Mouse (Mus musculus) macrophage (primary cell): ENCODE data around the gene Atxn1. TPM values are rescaled to one million over a fixed set of nuclear protein-coding genes. Genes with fewer than 3 reads are reported as not detected.

ENCODE experiments used
- H3K27ac ChIP-seq: fragments of 350-480 bp; formaldehyde crosslinking; 2 replicates; pipeline ENCODE4 v1.9.0; 2021
- H3K36me3 ChIP-seq: fragments of 350-480 bp; formaldehyde crosslinking; 2 replicates; pipeline ENCODE4 v1.9.0; 2021; ENCODE audit errors: inconsistent target
- H3K4me3 ChIP-seq: fragments of 350-480 bp; formaldehyde crosslinking; 2 replicates; pipeline ENCODE4 v1.9.0; 2021; ENCODE audit errors: inconsistent target
- H3K79me2 ChIP-seq: fragments of 350-480 bp; formaldehyde crosslinking; 2 replicates; pipeline ENCODE4 v1.9.0; 2021; ENCODE audit errors: inconsistent target
- WGBS: methylation state at CpG from one replicate; pipeline ENCODE4 v1.1.7; 2026; ENCODE audit warnings: inconsistent platforms; ENCODE audit not compliant: missing documents; 5-methylcytosine and 5-hydroxymethylcytosine counted together
- polyA plus RNA-seq: library from polyadenylated mRNA; stranded (reverse); fragments of 250-400 nt; gene quantifications from 3 replicates; pipeline ENCODE4 v1.2.4, GENCODE M21; 2018; ENCODE audit warnings: inconsistent platforms

Atxn1 gene
- polyA plus RNA-seq, 1 experiment from 2014 or later = 10.8 TPM

DNA sequence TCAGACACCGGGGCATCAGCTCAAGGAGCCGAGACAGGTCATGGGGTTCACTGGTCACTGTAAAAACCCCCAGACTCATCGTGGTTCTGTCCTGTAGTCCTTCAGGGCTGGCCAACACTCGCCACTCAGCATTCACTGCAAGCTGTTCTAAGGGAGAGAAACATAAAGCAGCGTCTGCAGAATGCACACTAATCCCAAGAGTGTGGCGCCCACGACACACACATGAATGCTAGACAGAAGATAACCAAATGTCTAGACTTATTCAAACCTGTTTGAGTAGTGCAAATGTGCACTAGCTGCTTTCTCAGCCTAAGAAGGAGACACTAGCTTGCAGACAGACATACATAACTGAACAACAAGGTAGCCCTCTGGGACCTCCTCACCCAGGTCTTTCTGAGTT, 321.9 kb downstream of the Atxn1 start:
- H3K4me3 ChIP-seq = no peak overlapping the region
- H3K79me2 ChIP-seq = no peaks in the 10 kb centered on the region
- no peaks in the 10 kb centered on the region for H3K36me3 ChIP-seq
- H3K27ac ChIP-seq = no peak overlapping the region
- 94% methylated on average over 7 of the region's 7 CpGs for WGBS

DNA sequence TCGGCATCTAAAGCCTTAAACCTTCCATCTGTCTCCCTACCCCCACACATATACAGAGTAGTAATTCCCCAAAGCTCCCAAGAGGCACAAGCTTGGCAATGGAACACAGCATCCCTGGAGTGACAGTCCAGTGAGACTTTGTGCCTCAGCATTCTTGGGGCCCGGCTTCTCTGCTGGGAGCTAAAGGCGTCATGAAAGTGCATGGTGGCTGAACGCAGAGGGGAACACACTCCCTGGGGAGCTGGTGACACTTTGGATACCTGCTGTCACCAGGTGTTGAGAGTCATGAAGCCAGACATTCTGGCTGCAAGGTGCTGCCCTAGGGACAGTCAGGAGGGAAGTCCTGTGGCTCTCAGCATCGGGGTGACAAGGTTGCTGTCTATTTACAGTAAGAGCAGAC, 324.4 kb downstream of the Atxn1 start:
- Histone ChIP-seq H3K36me3 (no peaks in the 10 kb centered on the region), H3K79me2 (no peaks in the 10 kb centered on the region), H3K4me3 (no peak overlapping the region), H3K27ac (no peak overlapping the region)
- 83% methylated on average over 5 of the region's 5 CpGs for WGBS

DNA sequence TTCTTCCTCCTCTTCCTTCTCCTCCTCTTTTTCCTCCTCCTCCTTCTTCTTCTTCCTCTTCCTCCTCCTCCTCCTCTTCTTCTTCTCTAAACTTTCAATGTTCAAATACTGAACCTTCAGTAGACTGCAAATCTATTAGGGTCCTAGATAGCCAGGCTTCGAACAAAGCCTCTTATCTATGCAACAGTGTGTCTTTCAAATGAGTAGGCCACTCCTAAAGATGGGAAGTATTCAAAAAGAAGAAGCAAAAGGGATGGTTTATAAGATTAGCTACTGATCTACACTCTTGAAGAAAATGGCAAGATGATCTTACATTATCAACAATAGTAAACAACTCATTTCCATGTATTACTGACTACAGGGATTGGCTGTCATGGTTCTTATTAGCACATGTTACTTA, 326.5 kb downstream of the Atxn1 start:
- H3K36me3 ChIP-seq = no peaks in the 10 kb centered on the region
- no peak overlapping the region for H3K27ac ChIP-seq
- no peaks in the 10 kb centered on the region for H3K79me2 ChIP-seq
- H3K4me3 ChIP-seq = no peak overlapping the region
- 91% methylated on average over 1 of the region's 1 CpGs for WGBS

DNA sequence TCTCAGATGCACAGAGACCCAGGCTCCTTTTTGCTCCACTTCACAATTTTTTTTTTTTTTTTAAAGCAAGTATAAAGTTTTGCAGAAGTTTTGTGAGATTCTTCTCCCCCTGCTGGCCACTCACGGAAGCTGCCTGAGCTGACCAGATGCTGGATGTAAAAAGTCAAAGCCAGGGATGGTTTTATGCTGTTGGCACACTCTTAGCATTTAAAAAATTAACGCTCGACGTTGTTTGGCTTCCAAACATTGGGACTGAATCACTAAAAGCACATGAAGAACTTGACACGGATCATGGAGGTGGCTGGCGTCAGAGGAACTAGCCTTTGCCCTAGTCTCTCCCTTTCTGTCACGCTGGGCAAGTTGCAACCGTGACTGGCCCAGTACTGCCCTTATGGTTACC, 327.5 kb downstream of the Atxn1 start:
- Histone ChIP-seq H3K27ac (no peak overlapping the region), H3K79me2 (no peaks in the 10 kb centered on the region), H3K36me3 (no peaks in the 10 kb centered on the region), H3K4me3 (no peak overlapping the region)
- WGBS = 63% methylated on average over 8 of the region's 8 CpGs

DNA sequence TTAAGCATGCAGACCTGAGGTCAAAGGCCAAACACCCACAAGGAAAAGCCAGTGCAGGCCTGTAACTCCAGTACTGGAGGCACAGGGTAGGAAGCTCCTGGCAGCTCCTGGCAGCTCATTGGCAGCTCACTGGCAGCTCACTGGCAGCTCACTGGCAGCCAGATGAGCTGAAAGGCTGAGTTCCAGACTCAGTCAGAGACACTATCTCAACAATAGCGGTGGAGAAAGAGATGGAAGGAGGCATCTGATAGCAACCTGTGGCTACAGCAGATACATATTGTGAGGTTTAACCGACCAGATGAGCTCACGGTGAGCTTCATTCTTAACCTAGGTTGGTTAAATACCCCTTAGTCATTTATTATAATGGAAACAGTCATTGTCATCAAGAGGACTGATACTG, 328.4 kb downstream of the Atxn1 start:
- no peak overlapping the region for H3K4me3 ChIP-seq
- WGBS = 94% methylated on average over 2 of the region's 3 CpGs
- no peaks in the 10 kb centered on the region for H3K36me3 ChIP-seq
- no peaks in the 10 kb centered on the region for H3K79me2 ChIP-seq
- H3K27ac ChIP-seq = no peak overlapping the region

DNA sequence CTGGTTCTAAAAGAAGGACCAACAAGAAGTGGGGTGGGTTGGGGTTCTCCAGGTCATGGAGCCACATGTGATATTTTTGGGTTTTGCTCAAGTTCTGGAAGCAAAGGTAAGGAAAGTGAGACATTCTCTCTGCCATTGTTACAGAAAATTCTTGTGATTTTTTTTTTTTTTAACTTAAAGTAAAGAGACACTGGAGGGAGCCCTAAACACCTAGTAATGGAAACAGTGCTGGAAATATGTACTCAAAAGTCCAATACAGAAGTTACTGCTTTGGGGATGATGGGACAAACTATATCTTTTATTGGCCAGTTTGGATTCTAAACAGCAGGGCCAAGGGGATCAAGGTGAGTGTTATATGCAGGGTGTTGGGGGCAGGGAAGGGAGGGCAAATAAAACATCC, 330.9 kb downstream of the Atxn1 start:
- no peak overlapping the region for H3K27ac ChIP-seq
- H3K4me3 ChIP-seq = no peak overlapping the region
- H3K79me2 ChIP-seq = no peaks in the 10 kb centered on the region
- no peaks in the 10 kb centered on the region for H3K36me3 ChIP-seq

DNA sequence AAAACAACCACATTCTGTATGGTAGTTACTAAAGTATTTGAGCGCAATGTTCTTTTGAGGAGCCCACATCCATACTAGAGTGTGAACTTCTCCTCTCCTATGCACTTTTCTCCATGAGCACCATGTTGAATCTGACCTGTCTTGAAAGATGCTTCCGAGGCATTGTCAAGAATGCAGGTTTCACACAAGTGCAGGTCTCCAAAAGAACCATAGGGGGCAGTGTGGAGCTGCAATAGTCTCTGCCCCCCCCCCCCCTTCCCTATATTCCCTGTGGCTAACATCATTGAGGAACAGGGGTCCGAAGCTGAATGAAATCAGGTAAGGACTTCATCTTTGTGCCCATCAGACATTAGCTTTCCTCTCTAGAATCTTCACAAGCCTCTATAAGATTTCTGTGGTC, 332.7 kb downstream of the Atxn1 start:
- Histone ChIP-seq H3K36me3 (no peaks in the 10 kb centered on the region), H3K79me2 (no peaks in the 10 kb centered on the region), H3K4me3 (no peak overlapping the region), H3K27ac (no peak overlapping the region)
- WGBS = 86% methylated on average over 3 of the region's 3 CpGs

DNA sequence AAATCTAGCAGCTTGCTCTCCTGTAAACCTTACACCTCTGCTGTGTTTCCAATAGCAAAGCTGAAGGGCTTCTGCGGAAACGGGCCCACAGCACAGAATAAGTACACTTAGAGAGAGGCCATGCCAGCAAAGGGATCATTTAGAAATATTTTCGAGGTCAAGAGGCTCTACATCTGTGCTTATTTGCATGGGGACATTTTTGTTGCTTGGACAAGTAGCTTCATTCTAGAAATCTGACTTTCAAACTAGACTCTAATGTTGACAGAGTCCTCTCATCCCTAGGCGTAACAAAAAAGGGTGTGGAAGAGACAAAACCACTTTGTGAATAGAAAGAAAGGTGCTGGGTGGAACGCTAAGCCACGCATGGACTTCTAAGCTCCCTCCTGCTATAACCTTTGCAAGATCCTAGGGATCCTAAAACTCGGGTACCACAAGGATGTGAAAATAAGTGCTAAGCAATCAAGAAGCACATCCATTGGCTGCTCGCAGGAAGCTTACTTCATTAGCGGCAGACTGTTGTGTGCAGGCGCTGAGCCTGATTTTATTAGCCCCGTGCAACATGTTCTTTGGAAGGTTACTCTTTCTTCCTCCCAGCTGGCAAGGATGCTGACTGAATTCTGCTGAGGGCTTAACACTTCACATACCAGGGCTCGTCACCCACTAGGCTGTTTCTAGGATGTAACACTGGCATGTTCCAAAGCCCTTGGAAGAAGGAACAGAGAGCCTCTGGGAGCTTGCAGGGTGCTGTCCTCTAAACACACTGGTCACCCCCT, 334.1 kb downstream of the Atxn1 start:
- no peaks in the 10 kb centered on the region for H3K36me3 ChIP-seq
- WGBS = 86% methylated on average over 12 of the region's 12 CpGs
- H3K79me2 ChIP-seq = no peaks in the 10 kb centered on the region
- no peak overlapping the region for H3K27ac ChIP-seq
- H3K4me3 ChIP-seq = no peak overlapping the region

DNA sequence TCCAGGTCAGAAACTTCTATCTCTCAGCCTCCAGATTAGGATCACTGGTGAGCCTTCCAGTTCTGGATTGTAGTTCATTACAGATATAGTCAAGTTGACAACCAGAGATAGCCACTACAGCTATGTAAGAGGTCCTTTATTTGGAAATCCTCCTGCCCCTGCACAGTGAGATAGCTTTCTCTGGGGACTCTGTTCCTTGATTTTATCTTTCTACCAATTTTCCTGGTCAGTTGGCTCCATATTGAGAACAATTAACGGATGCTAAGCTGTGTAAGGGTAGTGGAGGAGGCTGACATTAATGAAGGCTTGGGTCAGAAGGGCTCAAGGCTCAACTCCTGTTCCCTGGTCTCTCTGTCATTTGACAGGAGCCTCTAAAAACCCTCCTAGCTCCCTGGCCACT, 335.1 kb downstream of the Atxn1 start:
- Histone ChIP-seq H3K4me3 (no peak overlapping the region), H3K27ac (no peak overlapping the region), H3K79me2 (no peaks in the 10 kb centered on the region), H3K36me3 (no peaks in the 10 kb centered on the region)
- 78% methylated on average over 1 of the region's 1 CpGs for WGBS

DNA sequence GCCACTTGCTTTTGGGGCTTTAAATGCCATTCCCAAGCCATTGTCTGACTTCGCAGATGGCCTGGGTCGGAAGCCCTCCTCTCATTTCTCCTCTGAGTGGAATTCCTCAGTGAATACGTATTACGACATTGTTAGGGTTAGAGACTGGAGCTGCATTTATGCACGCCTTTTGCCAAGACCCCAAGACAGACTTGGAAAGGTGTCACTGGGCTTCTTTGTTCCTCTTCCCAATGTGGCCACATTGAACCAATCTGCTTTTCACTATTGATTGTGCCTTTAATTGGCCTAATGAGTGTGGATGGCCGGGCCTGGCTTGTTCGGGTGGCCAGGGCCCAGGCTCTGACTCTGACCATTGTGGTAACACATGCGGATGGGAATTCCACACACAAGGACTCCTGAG, 336.5 kb downstream of the Atxn1 start:
- no peak overlapping the region for H3K4me3 ChIP-seq
- no peaks in the 10 kb centered on the region for H3K36me3 ChIP-seq
- 96% methylated on average over 8 of the region's 8 CpGs for WGBS
- H3K79me2 ChIP-seq = no peaks in the 10 kb centered on the region
- no peak overlapping the region for H3K27ac ChIP-seq

DNA sequence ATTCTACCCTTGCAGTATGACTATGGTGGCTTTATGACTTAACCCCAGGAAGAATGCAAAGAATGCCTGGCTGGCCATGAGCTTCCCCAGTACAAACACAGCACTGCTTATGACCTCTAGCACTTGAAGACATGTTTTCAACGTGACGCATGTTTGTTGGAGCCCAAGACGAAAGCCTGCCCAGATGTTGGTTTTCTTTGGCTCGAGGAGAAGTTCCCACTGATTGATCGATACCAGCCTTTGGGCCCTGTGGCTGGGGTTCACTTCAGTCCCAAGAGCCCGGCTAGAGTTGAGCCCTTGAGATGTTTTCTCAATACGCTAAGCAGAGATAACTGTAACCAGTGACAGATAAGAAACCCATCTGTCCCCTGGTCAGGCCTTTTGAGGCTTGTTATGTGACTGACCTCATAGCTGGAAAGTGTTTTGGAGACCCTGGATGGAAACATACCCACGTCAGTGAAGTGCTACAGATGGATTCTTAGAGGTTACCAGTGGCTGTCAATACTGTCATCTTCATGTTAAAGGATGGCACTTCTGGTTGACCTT, 337.5 kb downstream of the Atxn1 start:
- no peak overlapping the region for H3K27ac ChIP-seq
- H3K36me3 ChIP-seq = no peaks in the 10 kb centered on the region
- WGBS = 97% methylated on average over 8 of the region's 8 CpGs

DNA sequence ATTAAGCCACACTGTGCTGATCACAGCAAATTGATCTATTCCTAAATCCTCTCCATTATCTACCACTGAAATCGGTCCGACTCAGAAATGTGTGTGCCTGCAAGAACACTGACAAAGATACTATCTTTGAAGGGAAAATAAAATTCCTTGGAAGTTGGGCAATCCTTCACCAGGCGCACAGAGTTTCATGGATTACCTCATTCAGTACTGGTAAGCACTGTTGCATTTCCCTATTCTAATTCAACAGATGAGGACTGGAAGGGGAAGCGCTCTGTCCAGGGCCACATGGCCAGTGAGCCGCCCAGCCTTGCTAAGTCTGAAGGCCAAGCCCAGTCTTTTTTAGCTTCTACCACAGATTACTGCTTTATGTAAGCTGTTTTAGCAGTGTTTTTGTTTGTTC, 339.1 kb downstream of the Atxn1 start:
- Histone ChIP-seq H3K79me2 (no peaks in the 10 kb centered on the region), H3K4me3 (no peak overlapping the region), H3K27ac (no peak overlapping the region), H3K36me3 (no peaks in the 10 kb centered on the region)
- WGBS = 87% methylated on average over 5 of the region's 5 CpGs

More for the DNA sequence above, 337.5 kb downstream of the Atxn1 start:
- Histone ChIP-seq H3K79me2 (no peaks in the 10 kb centered on the region), H3K4me3 (no peak overlapping the region)

DNA sequence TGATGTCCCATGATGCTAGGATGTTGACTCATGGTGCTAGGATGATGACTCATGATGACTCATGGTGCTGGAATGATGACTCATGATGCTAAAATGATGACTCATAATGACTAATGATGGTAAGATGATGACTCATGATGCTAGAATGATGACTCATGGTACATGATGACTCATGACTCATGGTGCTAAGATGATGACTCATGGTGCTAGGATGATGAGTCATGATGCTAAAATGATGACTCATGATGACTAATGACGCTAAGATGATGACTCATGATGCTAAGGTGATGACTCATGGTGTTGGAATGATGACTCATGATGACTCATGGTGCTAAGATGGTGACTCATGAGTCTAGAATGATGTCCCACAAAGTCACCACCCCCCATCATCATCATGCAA, 341.0 kb downstream of the Atxn1 start:
- 79% methylated on average over 1 of the region's 1 CpGs for WGBS
- Histone ChIP-seq H3K79me2 (no peaks in the 10 kb centered on the region), H3K36me3 (no peaks in the 10 kb centered on the region), H3K27ac (no peak overlapping the region), H3K4me3 (no peak overlapping the region)

DNA sequence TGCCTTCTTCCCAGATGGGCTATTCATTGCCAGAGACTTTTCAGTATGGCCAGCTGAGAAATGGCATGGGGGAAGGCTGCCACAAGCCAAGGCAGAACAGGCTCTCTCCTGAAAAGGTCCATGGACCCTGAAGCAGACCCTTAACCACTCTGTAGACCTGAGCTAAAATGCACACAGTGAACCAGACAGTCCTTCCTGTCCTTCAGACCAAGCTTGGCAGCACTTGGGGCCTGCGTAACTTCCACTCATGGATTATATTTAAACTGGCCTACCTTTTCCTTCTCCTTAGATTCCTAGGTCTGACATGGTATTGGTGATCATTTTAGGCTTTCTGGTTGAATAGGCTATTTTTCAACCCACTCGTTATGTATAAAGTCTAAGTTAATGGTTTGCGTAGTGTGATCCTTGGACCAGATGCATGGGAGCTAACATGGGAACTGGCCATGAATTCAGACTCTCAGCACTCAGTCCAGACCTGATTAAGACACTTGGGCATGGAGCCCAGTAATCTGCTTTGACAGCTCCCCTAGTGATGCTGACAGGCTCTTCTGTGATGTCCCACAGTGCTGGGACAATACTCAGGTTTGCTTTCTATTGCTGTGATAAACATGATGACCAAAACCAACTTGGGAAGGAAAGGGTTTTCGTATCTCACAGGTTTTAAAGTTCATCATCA, 341.8 kb downstream of the Atxn1 start:
- Histone ChIP-seq H3K4me3 (no peak overlapping the region), H3K79me2 (no peaks in the 10 kb centered on the region), H3K27ac (no peak overlapping the region), H3K36me3 (no peaks in the 10 kb centered on the region)
- WGBS = 97% methylated on average over 4 of the region's 4 CpGs

DNA sequence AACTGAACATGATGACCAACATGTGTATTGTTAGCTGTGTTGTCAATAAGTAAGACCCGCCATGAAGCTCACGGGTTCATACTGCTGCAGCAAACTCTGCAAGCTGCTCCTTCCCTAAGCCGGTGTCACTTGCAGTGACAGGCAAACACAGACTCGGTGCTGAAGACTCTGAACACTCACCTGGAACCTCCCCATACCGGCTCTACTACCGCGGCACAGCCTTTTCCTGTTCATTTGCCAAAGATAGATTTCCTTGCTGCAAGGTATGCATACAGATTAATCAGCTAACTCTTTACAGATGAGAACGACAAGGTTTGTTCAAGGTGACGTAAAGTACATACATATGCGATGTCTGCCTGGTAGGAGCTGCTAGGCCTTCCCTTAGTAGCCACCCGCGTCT, 344.1 kb downstream of the Atxn1 start:
- H3K27ac ChIP-seq = no peak overlapping the region
- H3K79me2 ChIP-seq = no peaks in the 10 kb centered on the region
- WGBS = 95% methylated on average over 12 of the region's 12 CpGs
- no peaks in the 10 kb centered on the region for H3K36me3 ChIP-seq
- H3K4me3 ChIP-seq = no peak overlapping the region
